Mouse (Mus musculus): ENCODE results near the gene Hhat.

DNA sequence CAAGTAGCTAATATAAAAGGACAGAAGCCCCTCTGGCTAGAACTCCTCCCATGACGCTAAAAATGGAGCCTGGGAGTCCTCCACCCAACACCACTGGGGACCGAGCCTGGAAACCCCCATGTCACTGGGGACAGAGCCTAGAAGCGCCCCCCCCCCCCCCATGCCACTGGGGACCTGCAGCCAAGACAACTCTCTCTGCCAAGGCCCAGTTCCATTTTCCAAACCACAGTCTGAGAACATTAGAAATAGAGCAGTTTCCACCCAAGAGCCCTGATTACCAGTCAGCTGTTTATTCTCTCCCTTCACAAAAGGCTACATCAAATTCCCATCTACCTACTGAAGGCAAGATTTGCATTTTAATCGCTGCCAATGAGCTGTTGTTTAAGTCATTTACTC, 21.0 kb downstream of the Hhat start:
- no peak for TF ChIP-seq EP300 (IDR thresholded peaks at IDR 0.05; ENCODE audit: insufficient read depth, low read depth, low read length)
- TF ChIP-seq POLR2A (IDR thresholded peaks at IDR 0.05; ENCODE audit: insufficient read depth, low read depth, low read length) = no peak
